Mouse (Mus musculus): ENCODE measurements at regions not wholly inside any gene's neighbourhood (a gene's known extent, or its start where the extent isn't known, plus 50 kb on each side); places are given as distances from the start of the nearest gene placed in this dataset.

- TF ChIP-seq TAL1 (IDR thresholded peaks at IDR 0.05; ENCODE audit: low read length) (no peak), GATA1 (IDR thresholded peaks at IDR 0.05; ENCODE audit: low read length) (no peak)
Observed at GRCm38 (mm10) chr10:44607334-44607851, 79.1 kb upstream of the Prdm1 start.
